Mouse (Mus musculus) MEL (cell line): ENCODE results near the gene Arnt. TPM values are rescaled to one million over a fixed set of nuclear protein-coding genes. Genes with fewer than 3 reads are reported as not detected.

Experiments used
- DNase-seq: peaks from one replicate; pipeline ENCODE4 v3.0.0; 2011; ENCODE audit warnings: low read depth, low spot score
- H3K27ac ChIP-seq: 2 replicates; pipeline ENCODE4 v1.5.1; 2012; ENCODE audit warnings: low read depth, mild to moderate bottlenecking, control low read depth, low read length, moderate library complexity; ENCODE audit not compliant: control insufficient read depth
- H3K27me3 ChIP-seq, 2 experiments: fragments of 150-350 bp in 1 of 2; sonication (generic) in 1 of 2; 2 replicates each; pipeline ENCODE4 v1.6.1; 2012; ENCODE audit warnings: low read length in 2 of 2, mild to moderate bottlenecking in 2 of 2, improper control_type of control experiment in 1 of 2, moderate library complexity in 1 of 2; ENCODE audit not compliant: insufficient read depth in 2 of 2, control insufficient read depth in 1 of 2
- H3K36me3 ChIP-seq, 2 experiments: 2 replicates each; pipeline ENCODE4 v1.6.1; 2012 to 2014; ENCODE audit warnings: low read length in 2 of 2, improper control_type of control experiment in 1 of 2, inconsistent platforms in 1 of 2, mild to moderate bottlenecking in 1 of 2; ENCODE audit not compliant: insufficient read depth in 2 of 2, control insufficient read depth in 1 of 2
- H3K4me1 ChIP-seq, 2 experiments: fragments of 150-350 bp in 1 of 2; sonication (generic) in 1 of 2; 2 replicates each; pipeline ENCODE4 v1.6.1; 2012; ENCODE audit warnings: low read length in 2 of 2, improper control_type of control experiment in 1 of 2, mild to moderate bottlenecking in 1 of 2; ENCODE audit not compliant: insufficient read depth in 2 of 2, control insufficient read depth in 1 of 2
- H3K4me3 ChIP-seq, 2 experiments: fragments of 150-350 bp in 1 of 2; sonication (generic) in 1 of 2; 2 replicates each; pipeline ENCODE4 v1.5.1; 2012; ENCODE audit warnings: low read depth in 2 of 2, low read length in 2 of 2, mild to moderate bottlenecking in 2 of 2, moderate library complexity in 2 of 2, control low read depth in 1 of 2, improper control_type of control experiment in 1 of 2; ENCODE audit not compliant: control insufficient read depth in 1 of 2, insufficient read depth in 1 of 2
- H3K79me2 ChIP-seq: 2 replicates; pipeline ENCODE4 v1.6.1; 2012; ENCODE audit warnings: mild to moderate bottlenecking, low read length, moderate library complexity; ENCODE audit not compliant: control insufficient read depth, poor library complexity, insufficient read depth
- H3K9ac ChIP-seq: 2 replicates; pipeline ENCODE4 v1.6.1; 2012; ENCODE audit warnings: low read depth, mild to moderate bottlenecking, control low read depth, low read length, moderate library complexity; ENCODE audit not compliant: control insufficient read depth, poor library complexity, severe bottlenecking
- H3K9me3 ChIP-seq: fragments of 150-350 bp; sonication (generic); replicated peaks from 2 replicates; pipeline ENCODE4 v1.6.1; 2012; ENCODE audit warnings: mild to moderate bottlenecking, low read length, improper control_type of control experiment, moderate library complexity; ENCODE audit not compliant: insufficient read depth
- CHD1 ChIP-seq: IDR thresholded peaks from 2 replicates; pipeline ENCODE4 v1.6.1; 2012; ENCODE audit warnings: low read depth, mild to moderate bottlenecking, inconsistent platforms, low read length, improper control_type of control experiment
- CHD2 ChIP-seq: IDR thresholded peaks from 2 replicates; pipeline ENCODE4 v1.6.1; 2011; ENCODE audit warnings: low read length, improper control_type of control experiment
- ELF1 ChIP-seq: IDR thresholded peaks from 2 replicates; pipeline ENCODE4 v1.6.1; 2014; ENCODE audit warnings: low read depth, mild to moderate bottlenecking, inconsistent platforms, low read length, improper control_type of control experiment, moderate library complexity
- EP300 ChIP-seq, 2 experiments: IDR thresholded peaks; 2 replicates each; pipeline ENCODE4 v1.6.1; 2011; ENCODE audit warnings: improper control_type of control experiment in 2 of 2, low read length in 2 of 2, low read depth in 1 of 2, mild to moderate bottlenecking in 1 of 2
- GABPA ChIP-seq: IDR thresholded peaks from 2 replicates; pipeline ENCODE4 v1.6.1; 2012; ENCODE audit warnings: low read depth, mild to moderate bottlenecking, inconsistent platforms, low read length, improper control_type of control experiment, moderate library complexity
- MAFK ChIP-seq: IDR thresholded peaks from 2 replicates; pipeline ENCODE4 v1.6.1; 2011; ENCODE audit warnings: low read depth, mild to moderate bottlenecking, low read length, improper control_type of control experiment, borderline replicate concordance
- MEF2A ChIP-seq: IDR thresholded peaks from 2 replicates; pipeline ENCODE4 v1.6.1; 2014; ENCODE audit warnings: low read depth, mild to moderate bottlenecking, inconsistent platforms, low read length, improper control_type of control experiment; ENCODE audit not compliant: poor library complexity, insufficient replicate concordance, severe bottlenecking; ENCODE audit errors: extremely low read depth
- MYB ChIP-seq: IDR thresholded peaks from 2 replicates; pipeline ENCODE4 v1.6.1; 2011; ENCODE audit warnings: mild to moderate bottlenecking, low read depth, low read length, improper control_type of control experiment
- NRF1 ChIP-seq: IDR thresholded peaks from 2 replicates; pipeline ENCODE4 v1.6.1; 2014; ENCODE audit warnings: low read depth, mild to moderate bottlenecking, inconsistent platforms, low read length, improper control_type of control experiment, moderate library complexity; ENCODE audit not compliant: poor library complexity, insufficient read depth, severe bottlenecking
- POLR2A ChIP-seq, 2 experiments: IDR thresholded peaks; 2 replicates each; pipeline ENCODE4 v1.6.1; 2011 to 2012; ENCODE audit warnings: low read length in 2 of 2, mild to moderate bottlenecking in 2 of 2, control low read depth in 1 of 2, improper control_type of control experiment in 1 of 2, low read depth in 1 of 2, moderate library complexity in 1 of 2; ENCODE audit not compliant: control insufficient read depth in 1 of 2, insufficient read depth in 1 of 2, poor library complexity in 1 of 2
- RAD21 ChIP-seq: IDR thresholded peaks from 2 replicates; pipeline ENCODE4 v1.6.1; 2011; ENCODE audit warnings: mild to moderate bottlenecking, low read depth, low read length, improper control_type of control experiment
- RCOR1 ChIP-seq: IDR thresholded peaks from 2 replicates; pipeline ENCODE4 v1.6.1; 2012; ENCODE audit warnings: low read depth, mild to moderate bottlenecking, inconsistent platforms, low read length, improper control_type of control experiment
- SIN3A ChIP-seq: IDR thresholded peaks from 2 replicates; pipeline ENCODE4 v1.6.1; 2012; ENCODE audit warnings: low read length, improper control_type of control experiment, inconsistent platforms
- TAL1 ChIP-seq: IDR thresholded peaks from 2 replicates; pipeline ENCODE4 v1.6.1; 2012; ENCODE audit warnings: mild to moderate bottlenecking, inconsistent platforms, low read length, moderate library complexity, mixed read lengths
- TBP ChIP-seq: IDR thresholded peaks from 2 replicates; pipeline ENCODE4 v1.8.0; 2011; ENCODE audit warnings: low read depth, low read length, improper control_type of control experiment
- ZC3H11A ChIP-seq: IDR thresholded peaks from 2 replicates; pipeline ENCODE4 v1.6.1; 2012; ENCODE audit warnings: low read depth, mild to moderate bottlenecking, inconsistent platforms, low read length, improper control_type of control experiment
- polyA plus RNA-seq, 2 experiments: library from polyadenylated mRNA; stranded (reverse) in 1 of 2; unstranded in 1 of 2; fragments of >175 nt in 1 of 2; fragments of >200 nt in 1 of 2; gene quantifications; 2 replicates each; pipeline versions ENCODE4 v1.2.1 to v1.2.4; 2012; ENCODE audit warnings: low replicate concordance in 2 of 2, low read depth in 1 of 2; ENCODE audit not compliant: insufficient read length in 2 of 2, insufficient read depth in 1 of 2, missing spikeins in 1 of 2
- total RNA-seq: library from RNA; depleted of rRNA; stranded (reverse); fragments of 300-350 nt; gene quantifications from 2 replicates; pipeline ENCODE4 v1.2.3, GENCODE M21; 2012

Arnt gene
- total and polyA plus RNA-seq, 3 experiments, result 16.4 to 90.7 (median 62.4) TPM

GRCm38 (mm10) chr3:95520100-95520499 is 85.9 kb downstream of the Arnt start:
- no peak overlapping the region for H3K4me3 ChIP-seq
- DNase-seq, result no peak
- no peaks in the 10 kb centered on the region for H3K9me3 ChIP-seq
- peaks cover 6 to 8% of the 10 kb centered on the region in 2 experiments; a peak in 3 of 4 replicates for H3K27me3 ChIP-seq
- H3K27ac ChIP-seq, result no peak overlapping the region
- H3K79me2 ChIP-seq, result no peaks in the 10 kb centered on the region
- H3K9ac ChIP-seq, result no peak overlapping the region
- H3K36me3 ChIP-seq, result peaks cover 0 to 34% of the 10 kb centered on the region in 2 experiments; a peak in 2 of 4 replicates
- H3K4me1 ChIP-seq, result peaks cover 23 to 37% of the 10 kb centered on the region in 2 experiments
- TF ChIP-seq POLR2A (IDR thresholded peaks at IDR 0.05; ENCODE audit: control insufficient read depth in 1 of 2, insufficient read depth in 1 of 2, low read depth in 1 of 2, low read length in 2 of 2, poor library complexity in 1 of 2) (no peak), CHD2 (no peak), RCOR1 (no peak), NRF1 (no peak), TAL1 (no peak), RAD21 (no peak), MEF2A (no peak), ZC3H11A (no peak), TBP (no peak), GABPA (no peak), CHD1 (no peak), MAFK (no peak), EP300 (IDR thresholded peaks at IDR 0.05; ENCODE audit: low read depth in 1 of 2, low read length in 2 of 2) (no peak), ELF1 (no peak), MYB (no peak)

GRCm38 (mm10) chr3:95521168-95521567 is 87.0 kb downstream of the Arnt start:
- H3K9me3 ChIP-seq, result no peaks in the 10 kb centered on the region
- peak overlapping the region; percentile 66 for H3K9ac ChIP-seq
- peaks cover 23 to 37% of the 10 kb centered on the region in 2 experiments for H3K4me1 ChIP-seq
- peak overlapping the region; percentile 62 for H3K27ac ChIP-seq
- H3K79me2 ChIP-seq, result no peaks in the 10 kb centered on the region
- peak overlapping the region; percentile 45 to 46 for H3K4me3 ChIP-seq
- peak; percentile 88 for DNase-seq
- H3K36me3 ChIP-seq, result peaks cover 0 to 34% of the 10 kb centered on the region in 2 experiments; a peak in 2 of 4 replicates
- H3K27me3 ChIP-seq, result peaks cover 8 to 17% of the 10 kb centered on the region in 2 experiments
- peak; percentile 84 for TF ChIP-seq TBP
- TF ChIP-seq SIN3A, result no peak
- TF ChIP-seq POLR2A (IDR thresholded peaks at IDR 0.05; ENCODE audit: control insufficient read depth in 1 of 2, insufficient read depth in 1 of 2, low read depth in 1 of 2, low read length in 2 of 2, poor library complexity in 1 of 2), result peak in 1 of 2 experiments; percentile 65; a peak in 2 of 4 replicates
